Mouse (Mus musculus) myocyte (in vitro differentiated cells): ENCODE measurements around the gene Cluh. TPM values are rescaled to one million over a fixed set of nuclear protein-coding genes. Genes with fewer than 3 reads are reported as not detected.

Source experiments
- H3K27me3 ChIP-seq: one replicate; pipeline ENCODE4 v1.6.1; 2011; ENCODE audit not compliant: control insufficient read depth, insufficient read depth, insufficient read length
- H3K36me3 ChIP-seq: one replicate; pipeline ENCODE4 v1.6.1; 2011; ENCODE audit not compliant: control insufficient read depth, insufficient read depth
- H3K4me2 ChIP-seq: one replicate; pipeline ENCODE4 v1.6.1; 2011; ENCODE audit warnings: low read depth, control low read depth
- H3K4me3 ChIP-seq: one replicate; pipeline ENCODE4 v1.5.1; 2011; ENCODE audit warnings: mild to moderate bottlenecking, control low read depth, moderate library complexity
- H3K79me2 ChIP-seq: one replicate; pipeline ENCODE4 v1.6.1; 2011; ENCODE audit not compliant: control insufficient read depth, insufficient read depth
- H3ac ChIP-seq: one replicate; pipeline ENCODE4 v1.6.1; 2011; ENCODE audit not compliant: control insufficient read depth, insufficient read length
- CEBPB ChIP-seq: IDR thresholded peaks from 2 replicates; pipeline ENCODE4 v1.6.1; 2011; ENCODE audit warnings: mild to moderate bottlenecking, moderate library complexity; ENCODE audit not compliant: poor library complexity, insufficient read depth, severe bottlenecking
- E2F4 ChIP-seq: IDR thresholded peaks from one replicate; pipeline ENCODE4 v1.6.1; 2011; ENCODE audit warnings: mild to moderate bottlenecking, control low read depth, moderate library complexity; ENCODE audit not compliant: insufficient read depth
- MYOD1 ChIP-seq, 3 experiments: IDR thresholded peaks; one replicate each; pipeline ENCODE4 v1.6.1; 2011; ENCODE audit warnings: control low read depth in 2 of 3, low read depth in 2 of 3, mild to moderate bottlenecking in 2 of 3, moderate library complexity in 1 of 3; ENCODE audit not compliant: insufficient read length in 2 of 3, control insufficient read depth in 1 of 3
- MYOG ChIP-seq, 3 experiments: IDR thresholded peaks; one replicate each; pipeline ENCODE4 v1.6.1; 2011; ENCODE audit warnings: control low read depth in 2 of 3, low read depth in 2 of 3, mild to moderate bottlenecking in 2 of 3; ENCODE audit not compliant: insufficient read length in 2 of 3, control insufficient read depth in 1 of 3, insufficient read depth in 1 of 3
- POLR2AphosphoS2 ChIP-seq: IDR thresholded peaks from one replicate; pipeline ENCODE4 v1.6.1; 2011; ENCODE audit warnings: low read depth, control low read depth; ENCODE audit not compliant: insufficient read length
- SRF ChIP-seq: IDR thresholded peaks from one replicate; pipeline ENCODE4 v1.6.1; 2011; ENCODE audit warnings: low read depth; ENCODE audit not compliant: control insufficient read depth, insufficient read length
- TCF12 ChIP-seq: IDR thresholded peaks from one replicate; pipeline ENCODE4 v1.6.1; 2011; ENCODE audit warnings: mild to moderate bottlenecking, control low read depth; ENCODE audit not compliant: poor library complexity, insufficient read depth, severe bottlenecking
- TCF3 ChIP-seq: IDR thresholded peaks from one replicate; pipeline ENCODE4 v1.6.1; 2011; ENCODE audit warnings: low read depth, control low read depth; ENCODE audit not compliant: insufficient read length
- polyA plus RNA-seq: library from polyadenylated mRNA; unstranded; fragments of >200 nt; fragmentation: generic; extraction: Trizol; gene quantifications from one replicate; pipeline ENCODE4 v1.2.1, GENCODE M21; 2012; ENCODE audit warnings: missing spikeins

Gene Cluh
- polyA plus RNA-seq, 1 experiment = 62.3 TPM

GRCm38 (mm10) chr11:74647966-74648365 is 1.3 kb upstream of the Cluh start:
- TF ChIP-seq E2F4 (no peak), CEBPB (peak; percentile 61; the same call in 1 of the 2 replicates)
- no peak overlapping the region for H3ac ChIP-seq

GRCm38 (mm10) chr11:74648676-74649075 is 619 bp upstream of the Cluh start:
- Histone ChIP-seq H3K4me3 (peak overlapping the region; percentile 72), H3ac (peak overlapping the region; percentile 62), H3K4me2 (peak overlapping the region; percentile 69), H3K79me2 (peaks cover 41% of the 10 kb centered on the region), H3K36me3 (no peaks in the 10 kb centered on the region), H3K27me3 (no peaks in the 10 kb centered on the region)
- TF ChIP-seq CEBPB (no peak), POLR2AphosphoS2 (no peak)

More at GRCm38 (mm10) chr11:74647966-74648365, 1.3 kb upstream of the Cluh start:
- peak overlapping the region; percentile 69 for H3K4me2 ChIP-seq
- no peaks in the 10 kb centered on the region for H3K27me3 ChIP-seq
- H3K4me3 ChIP-seq = peak overlapping the region; percentile 72
- H3K79me2 ChIP-seq = peaks cover 34% of the 10 kb centered on the region
- H3K36me3 ChIP-seq = no peaks in the 10 kb centered on the region

- H3K27me3 ChIP-seq = no peaks in the 10 kb centered on the region
- H3ac ChIP-seq = peak overlapping the region; percentile 62
- H3K36me3 ChIP-seq = no peaks in the 10 kb centered on the region
- H3K79me2 ChIP-seq = peaks cover 53% of the 10 kb centered on the region
- peak overlapping the region; percentile 72 for H3K4me3 ChIP-seq
- peak overlapping the region; percentile 97 for H3K4me2 ChIP-seq
- TF ChIP-seq MYOG (IDR thresholded peaks at IDR 0.05; ENCODE audit: control insufficient read depth in 1 of 3, insufficient read depth in 1 of 3, insufficient read length in 2 of 3, low read depth in 2 of 3) = peak in 1 of 3 experiments; percentile 2
- TF ChIP-seq MYOD1 (IDR thresholded peaks at IDR 0.05; ENCODE audit: control insufficient read depth in 1 of 3, insufficient read length in 2 of 3, low read depth in 2 of 3) = peak in 1 of 3 experiments; percentile 0
- no peak for TF ChIP-seq TCF3
These were observed 604 bp downstream of the Cluh start for GRCm38 (mm10) chr11:74649647-74650551.

GRCm38 (mm10) chr11:74650576-74651100 is 1.3 kb downstream of the Cluh start:
- peaks cover 60% of the 10 kb centered on the region for H3K79me2 ChIP-seq
- TF ChIP-seq MYOG (IDR thresholded peaks at IDR 0.05; ENCODE audit: control insufficient read depth in 1 of 3, insufficient read depth in 1 of 3, insufficient read length in 2 of 3, low read depth in 2 of 3) = no peak
- no peak for TF ChIP-seq SRF
- no peak for TF ChIP-seq E2F4
- no peak for TF ChIP-seq CEBPB
- TF ChIP-seq MYOD1 (IDR thresholded peaks at IDR 0.05; ENCODE audit: control insufficient read depth in 1 of 3, insufficient read length in 2 of 3, low read depth in 2 of 3) = no peak
- TF ChIP-seq TCF3 = no peak
- H3K27me3 ChIP-seq = no peaks in the 10 kb centered on the region
- H3ac ChIP-seq = peak overlapping the region; percentile 62
- H3K4me2 ChIP-seq = peak overlapping the region; percentile 97
- no peaks in the 10 kb centered on the region for H3K36me3 ChIP-seq
- H3K4me3 ChIP-seq = peak overlapping the region; percentile 72

- Histone ChIP-seq H3K4me3 (no peak overlapping the region), H3K27me3 (no peaks in the 10 kb centered on the region), H3K79me2 (peaks cover 80% of the 10 kb centered on the region), H3K36me3 (peaks cover 11% of the 10 kb centered on the region), H3ac (no peak overlapping the region), H3K4me2 (peak overlapping the region; percentile 59)
- TF ChIP-seq MYOG (IDR thresholded peaks at IDR 0.05; ENCODE audit: control insufficient read depth in 1 of 3, insufficient read depth in 1 of 3, insufficient read length in 2 of 3, low read depth in 2 of 3) (peak in 1 of 3 experiments; percentile 49), MYOD1 (IDR thresholded peaks at IDR 0.05; ENCODE audit: control insufficient read depth in 1 of 3, insufficient read length in 2 of 3, low read depth in 2 of 3) (no peak)
These were observed 3.5 kb downstream of the Cluh start for GRCm38 (mm10) chr11:74652791-74653191.

- TF ChIP-seq MYOG (IDR thresholded peaks at IDR 0.05; ENCODE audit: control insufficient read depth in 1 of 3, insufficient read depth in 1 of 3, insufficient read length in 2 of 3, low read depth in 2 of 3) (peak in 1 of 3 experiments; percentile 70), MYOD1 (IDR thresholded peaks at IDR 0.05; ENCODE audit: control insufficient read depth in 1 of 3, insufficient read length in 2 of 3, low read depth in 2 of 3) (peak in 1 of 3 experiments; percentile 28), TCF12 (no peak)
- Histone ChIP-seq H3K27me3 (no peaks in the 10 kb centered on the region), H3K4me3 (no peak overlapping the region), H3K79me2 (peaks cover 80% of the 10 kb centered on the region), H3K36me3 (peaks cover 16% of the 10 kb centered on the region), H3ac (no peak overlapping the region), H3K4me2 (peak overlapping the region; percentile 59)
These were observed 4.1 kb downstream of the Cluh start for GRCm38 (mm10) chr11:74653385-74653784.
